Mouse (Mus musculus) CH12.LX (cell line): ENCODE measurements around the gene Arl2bp.

Source experiments
- CTCF ChIP-seq, 2 experiments: IDR thresholded peaks in 1 of 2; conservative IDR thresholded peaks in 1 of 2; 2 replicates each; pipeline ENCODE4 v1.5.1; 2011 to 2012; ENCODE audit warnings: low read depth in 2 of 2, low read length in 2 of 2, improper control_type of control experiment in 1 of 2, inconsistent platforms in 1 of 2, mild to moderate bottlenecking in 1 of 2, moderate library complexity in 1 of 2
- POLR2A ChIP-seq: IDR thresholded peaks from 2 replicates; pipeline ENCODE4 v1.6.1; 2011; ENCODE audit warnings: low read depth, mild to moderate bottlenecking, improper control_type of control experiment, low read length
- ZNF384 ChIP-seq: IDR thresholded peaks from 2 replicates; pipeline ENCODE4 v1.6.1; 2012; ENCODE audit warnings: low read depth, low read length, improper control_type of control experiment, inconsistent platforms

- no peak for TF ChIP-seq CTCF (conservative IDR thresholded peaks at IDR 0.05 in 1 of 2, IDR thresholded peaks at IDR 0.05 in 1 of 2; ENCODE audit: low read depth in 2 of 2, low read length in 2 of 2)
- TF ChIP-seq ZNF384, result no peak
- TF ChIP-seq POLR2A, result no peak
These were observed 29.1 kb downstream of the Arl2bp start for GRCm38 (mm10) chr8:94695341-94695993.
